Mouse (Mus musculus): ENCODE data around the gene Zbtb7a.
A peak's percentile ranks its signal among the peaks of the same experiment; 100 is the strongest.
"Not testable (repeated sequence)": the region's sequence is repeated elsewhere in the genome, so short reads cannot be mapped to it uniquely, and the experiment has no call there.

Gene Zbtb7a

DNA sequence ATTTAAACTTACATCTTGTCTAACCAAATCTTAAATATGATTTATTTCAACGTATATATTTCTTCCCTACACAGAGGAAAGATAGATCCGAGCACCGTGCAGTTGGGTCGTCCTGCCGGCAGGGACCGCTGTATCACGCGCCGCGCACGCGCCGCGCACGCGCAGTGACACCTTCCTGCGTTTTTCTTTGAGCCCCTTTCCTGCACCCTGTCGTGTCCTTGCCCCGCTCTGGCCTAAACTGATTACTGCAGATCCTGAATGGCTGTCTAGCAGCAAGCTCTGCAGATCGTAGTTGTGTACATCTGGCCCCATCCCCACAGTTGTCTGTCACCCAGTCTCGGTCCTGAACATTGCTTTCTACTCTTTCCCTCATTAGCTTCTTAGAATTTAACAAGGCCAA lies 38.1 kb downstream of the Zbtb7a start:
- DNase-seq, result peak; percentile 87 to 90

DNA sequence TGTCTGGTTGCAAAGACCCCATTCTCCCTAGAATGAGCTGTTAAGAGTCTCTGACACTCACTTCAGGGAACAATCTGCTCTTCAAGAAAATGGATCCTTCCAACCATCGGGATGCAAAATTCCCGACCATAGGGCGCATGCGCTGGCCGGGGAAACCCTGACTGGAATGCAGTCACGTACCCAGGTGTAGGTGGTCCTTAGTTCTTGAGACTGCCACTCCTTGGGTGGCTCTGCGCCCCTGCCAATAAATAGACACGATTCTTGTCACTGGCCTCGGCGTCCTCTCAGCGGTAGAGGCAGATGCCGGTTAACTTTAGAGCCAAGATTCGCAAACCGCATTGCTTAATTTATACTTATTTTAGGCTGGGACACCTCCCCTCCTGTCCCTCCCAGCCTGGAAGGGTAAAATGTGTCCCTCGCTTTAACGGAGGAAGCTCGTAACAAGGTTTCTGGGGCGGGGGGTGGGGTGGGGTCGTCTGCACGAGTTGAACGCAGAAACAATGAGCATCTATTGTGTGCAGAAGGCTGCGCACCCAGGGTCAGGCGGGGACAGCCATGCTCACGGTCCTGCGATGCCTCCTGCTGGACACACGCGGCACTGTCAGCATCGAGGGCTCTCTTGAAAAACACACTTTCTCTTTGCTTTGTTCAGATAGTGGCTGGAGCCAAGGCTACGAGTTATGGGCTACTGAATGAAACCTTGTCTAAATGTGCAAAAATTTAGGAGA lies 39.8 kb downstream of the Zbtb7a start:
- DNase-seq, result peak; percentile 93 to 94

DNA sequence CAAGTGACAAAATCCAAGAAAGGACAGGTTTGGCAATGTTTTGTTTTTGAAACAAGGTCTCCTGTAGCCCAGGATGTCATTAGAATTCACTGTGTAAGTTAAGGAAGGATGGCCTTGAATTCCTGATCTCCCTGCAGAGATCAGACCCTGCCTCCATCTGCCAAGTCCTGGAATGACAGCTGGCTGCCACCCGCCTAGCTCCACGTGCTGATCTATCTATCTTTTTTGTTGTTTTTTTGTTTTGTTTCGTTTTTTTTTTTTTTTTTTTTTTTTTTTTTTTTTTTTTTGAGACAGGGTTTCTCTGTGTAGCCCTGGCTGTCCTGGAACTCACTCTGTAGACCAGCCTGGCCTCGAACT lies 40.3 kb downstream of the Zbtb7a start:
- DNase-seq, result peak in 1 of 2 experiments; percentile 33

- peak; percentile 66 to 78 for DNase-seq
These were observed 41.0 kb downstream of the Zbtb7a start for GRCm38 (mm10) chr10:81175936-81176465.

DNA sequence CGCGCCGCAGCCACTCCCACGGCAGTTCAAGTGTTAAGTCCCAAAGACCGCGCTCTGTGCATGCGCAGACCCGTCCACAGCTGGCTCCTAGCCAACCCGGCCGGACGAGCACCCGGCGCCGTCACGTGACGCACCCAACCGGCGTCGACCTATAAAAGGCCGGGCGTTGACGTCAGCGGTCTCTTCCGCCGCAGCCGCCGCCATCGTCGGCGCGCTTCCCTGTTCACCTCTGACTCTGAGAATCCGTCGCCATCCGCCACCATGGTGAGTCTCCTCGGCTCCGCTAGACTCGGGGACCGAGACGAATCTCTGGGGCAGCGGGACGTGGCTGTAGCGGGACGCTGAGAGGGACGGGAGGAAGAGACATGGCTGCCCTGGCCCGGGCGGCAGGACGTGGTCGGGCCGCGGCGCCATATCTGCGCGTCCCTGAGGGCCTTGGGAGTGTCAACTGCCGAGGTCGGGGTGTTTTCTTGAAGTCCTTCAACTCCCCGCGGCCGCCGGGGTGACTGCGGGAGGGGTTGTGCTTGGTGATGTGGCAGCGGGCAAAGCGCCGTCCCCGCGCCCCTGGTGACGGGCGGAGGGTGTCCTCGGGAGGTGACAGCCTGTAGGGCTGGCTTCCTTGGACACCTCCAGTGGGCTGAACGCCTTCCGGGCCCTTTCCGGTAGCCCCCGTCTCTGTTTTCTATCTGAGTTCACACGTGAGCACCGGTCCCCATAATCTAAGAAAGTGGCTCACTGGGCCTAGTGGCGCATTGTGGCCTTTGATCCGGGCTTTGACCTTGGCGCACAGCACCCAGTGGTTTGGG lies 41.6 kb downstream of the Zbtb7a start, which contains the start of gene Eef2:
Eef2 (plus strand) TSS at position 166 of the 806 bp plus-strand sequence.
- peak; percentile 100 for DNase-seq

DNA sequence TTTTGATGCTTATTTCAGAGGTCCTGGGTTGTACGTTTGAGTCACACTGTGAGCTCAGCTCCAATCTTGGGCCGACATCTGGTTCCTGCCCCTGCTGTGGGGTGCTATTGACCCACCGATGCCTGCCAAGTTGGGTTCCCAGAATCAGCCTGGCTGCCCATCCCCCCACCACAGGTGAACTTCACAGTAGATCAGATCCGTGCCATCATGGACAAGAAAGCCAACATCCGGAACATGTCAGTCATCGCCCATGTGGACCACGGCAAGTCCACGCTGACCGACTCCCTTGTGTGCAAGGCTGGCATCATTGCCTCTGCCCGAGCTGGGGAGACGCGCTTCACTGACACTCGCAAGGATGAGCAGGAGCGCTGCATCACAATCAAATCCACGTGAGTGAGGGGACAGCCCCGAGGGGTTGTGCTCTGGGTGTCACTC lies 42.5 kb downstream of the Zbtb7a start:
- peak; percentile 48 to 60 for DNase-seq

GRCm38 (mm10) chr10:81177958-81178712 lies 43.1 kb downstream of the Zbtb7a start:
- no peak for DNase-seq

GRCm38 (mm10) chr10:81178927-81179326 lies 43.9 kb downstream of the Zbtb7a start:
- no peak for DNase-seq

DNA sequence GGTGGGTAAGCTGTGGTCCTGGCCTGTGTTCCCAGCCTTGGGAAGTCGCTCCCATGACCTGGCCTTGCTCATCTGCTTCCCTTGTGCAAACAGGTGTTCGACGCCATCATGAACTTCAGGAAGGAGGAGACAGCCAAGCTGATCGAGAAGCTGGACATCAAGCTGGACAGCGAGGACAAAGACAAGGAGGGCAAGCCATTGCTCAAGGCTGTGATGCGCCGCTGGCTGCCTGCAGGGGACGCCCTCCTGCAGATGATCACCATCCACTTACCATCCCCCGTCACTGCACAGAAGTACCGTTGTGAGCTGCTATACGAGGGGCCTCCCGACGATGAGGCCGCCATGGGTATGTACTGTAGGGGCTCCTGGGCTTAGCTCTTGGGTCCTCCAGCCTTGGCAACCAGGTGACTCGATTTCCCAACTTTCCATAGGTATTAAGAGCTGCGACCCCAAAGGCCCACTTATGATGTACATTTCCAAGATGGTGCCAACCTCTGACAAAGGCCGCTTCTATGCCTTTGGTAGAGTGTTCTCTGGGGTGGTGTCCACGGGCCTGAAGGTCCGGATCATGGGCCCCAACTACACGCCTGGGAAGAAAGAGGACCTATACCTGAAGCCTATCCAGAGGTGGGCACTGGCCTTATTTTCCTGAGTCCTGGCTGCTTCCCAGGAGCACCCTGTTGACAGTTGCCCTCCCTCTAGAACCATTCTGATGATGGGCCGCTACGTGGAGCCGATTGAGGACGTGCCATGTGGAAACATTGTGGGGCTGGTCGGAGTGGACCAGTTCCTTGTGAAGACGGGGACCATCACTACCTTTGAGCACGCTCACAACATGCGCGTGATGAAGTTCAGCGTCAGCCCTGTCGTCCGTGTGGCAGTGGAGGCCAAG lies 44.7 kb downstream of the Zbtb7a start:
- no peak for DNase-seq

DNA sequence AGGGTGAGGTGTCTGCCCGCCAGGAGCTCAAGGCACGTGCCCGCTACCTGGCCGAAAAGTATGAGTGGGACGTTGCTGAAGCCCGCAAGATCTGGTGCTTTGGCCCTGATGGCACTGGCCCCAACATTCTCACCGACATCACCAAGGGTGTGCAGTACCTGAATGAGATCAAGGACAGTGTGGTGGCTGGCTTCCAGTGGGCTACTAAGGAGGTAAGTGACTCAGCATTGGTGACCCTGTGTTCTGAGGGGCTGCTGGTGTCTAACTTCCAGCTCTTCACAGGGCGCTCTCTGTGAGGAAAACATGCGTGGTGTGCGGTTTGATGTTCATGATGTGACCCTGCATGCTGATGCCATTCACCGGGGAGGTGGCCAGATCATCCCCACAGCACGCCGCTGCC lies 45.9 kb downstream of the Zbtb7a start:
- no peak for DNase-seq

GRCm38 (mm10) chr10:81181860-81182259 lies 46.8 kb downstream of the Zbtb7a start:
- DNase-seq, result not testable (repeated sequence)

GRCm38 (mm10) chr10:81182336-81183333 lies 47.6 kb downstream of the Zbtb7a start, which contains the start of gene Dapk3:
Gene Dapk3 (plus strand): TSS chr10:81183005.
- DNase-seq, result peak; percentile 94 to 96

DNA sequence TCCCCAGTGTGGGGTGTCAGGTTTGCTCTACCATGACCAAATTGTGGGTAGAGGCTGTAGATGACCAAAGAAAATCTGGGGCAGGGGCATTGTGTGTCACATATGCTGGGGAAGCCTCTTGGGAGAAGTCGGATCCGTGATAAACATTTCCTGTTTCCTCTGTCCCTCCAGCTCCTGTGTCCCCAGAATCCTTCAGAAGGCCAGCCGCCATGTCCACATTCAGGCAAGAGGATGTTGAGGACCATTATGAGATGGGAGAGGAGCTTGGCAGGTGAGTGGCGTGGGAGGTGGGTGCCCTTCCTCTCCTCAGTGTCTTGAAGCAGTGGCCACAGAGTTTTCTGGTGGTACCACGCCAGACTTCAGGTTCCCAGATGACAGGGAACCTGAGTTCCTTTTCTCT lies 48.8 kb downstream of the Zbtb7a start, which contains the start of gene 4930442H23Rik:
4930442H23Rik (minus strand) TSS at position 45 of the 400 bp plus-strand sequence.
- DNase-seq, result no peak

- DNase-seq, result no peak
These were observed 49.7 kb downstream of the Zbtb7a start for GRCm38 (mm10) chr10:81184765-81185164.

DNA sequence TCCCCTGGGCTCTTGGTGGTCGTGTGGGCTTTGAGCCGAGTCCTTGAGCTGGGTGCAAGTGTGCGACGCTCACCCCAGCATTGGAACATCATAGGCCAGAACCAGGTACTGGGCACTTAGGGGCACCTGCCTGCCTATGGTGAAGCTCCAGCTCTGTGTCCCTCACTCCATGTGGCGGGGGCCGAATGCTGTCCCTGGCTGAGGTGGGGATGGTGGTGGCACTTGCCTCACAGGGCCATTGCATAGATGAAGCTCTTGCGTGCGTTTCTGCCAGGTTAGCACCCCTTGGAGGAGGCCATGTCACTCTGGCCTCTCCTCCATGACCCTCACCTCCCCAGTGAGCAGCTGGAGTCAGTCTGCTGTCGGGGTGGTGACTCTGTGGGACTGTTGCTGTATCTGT lies 52.1 kb downstream of the Zbtb7a start:
- DNase-seq, result no peak

DNA sequence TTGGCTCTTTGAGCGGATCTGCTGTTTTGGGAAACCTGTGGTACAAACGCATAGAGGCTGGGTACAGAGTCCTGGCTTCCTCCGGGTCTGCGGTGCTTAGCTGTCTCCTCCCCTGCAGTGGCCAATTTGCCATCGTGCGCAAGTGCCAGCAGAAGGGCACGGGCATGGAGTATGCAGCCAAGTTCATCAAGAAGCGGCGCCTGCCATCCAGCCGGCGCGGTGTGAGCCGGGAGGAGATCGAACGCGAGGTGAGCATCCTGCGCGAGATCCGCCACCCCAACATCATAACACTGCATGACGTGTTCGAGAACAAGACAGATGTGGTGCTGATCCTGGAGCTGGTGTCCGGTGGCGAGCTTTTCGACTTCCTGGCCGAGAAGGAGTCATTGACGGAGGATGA lies 54.8 kb downstream of the Zbtb7a start:
- DNase-seq, result no peak

- DNase-seq, result peak; percentile 55 to 67
These were observed 55.4 kb downstream of the Zbtb7a start for GRCm38 (mm10) chr10:81190236-81190911.

GRCm38 (mm10) chr10:81190912-81191321 lies 55.9 kb downstream of the Zbtb7a start:
- peak; percentile 18 to 40 for DNase-seq

- DNase-seq, result peak; percentile 27 to 45
These were observed 56.4 kb downstream of the Zbtb7a start for GRCm38 (mm10) chr10:81191342-81191982.

All from kidney, postnatal 4 days (tissue).